Comparison of ENCODE assay signal across 8 mouse cellular contexts in the genomic region with DNA sequence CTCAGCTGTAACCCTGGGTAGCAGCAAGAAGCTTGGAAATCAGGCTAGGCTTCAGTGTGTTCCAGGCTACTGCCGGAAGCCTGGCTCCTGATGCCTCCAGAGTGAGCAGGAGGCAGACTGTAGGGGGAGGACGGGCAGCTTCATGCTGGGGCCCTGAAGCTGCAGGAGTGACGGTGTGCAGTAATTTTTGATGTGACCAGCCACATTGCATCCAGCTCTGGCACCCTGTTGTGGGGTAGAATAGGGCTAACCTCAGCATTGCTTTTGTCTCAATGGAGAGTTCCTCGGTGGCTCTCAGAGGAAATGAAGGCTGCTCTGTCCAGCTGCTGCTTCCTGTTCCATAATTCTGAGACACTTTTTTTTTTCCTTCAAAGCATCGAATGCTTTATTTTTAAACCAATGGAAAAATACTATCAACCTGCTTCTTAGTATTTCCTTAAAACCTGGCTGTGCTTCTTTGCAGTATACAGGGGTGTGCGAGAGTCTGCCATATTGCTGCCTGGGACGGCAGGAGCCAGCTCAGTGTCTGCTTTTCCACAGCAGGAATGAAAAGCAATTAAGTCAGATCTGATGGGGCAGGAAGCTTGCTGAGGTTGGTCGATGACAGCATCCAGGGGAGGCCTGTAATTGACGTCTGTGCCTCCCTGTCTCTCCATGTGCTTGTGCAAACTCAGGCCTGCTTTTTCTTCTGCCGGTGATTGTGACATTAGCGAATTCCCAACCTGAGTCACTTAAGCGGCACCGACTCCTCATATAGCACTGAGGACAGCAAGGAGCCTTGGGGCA.
DNase-seq lines count a peak whose midpoint lies in the region; ATAC-seq and TF ChIP-seq lines count a peak whose summit lies in the region.

No protein-coding gene starts in this region.

- no peaks in the 10 kb centered on the region for H3K27me3 ChIP-seq in forebrain, postnatal 0 days (ENCODE audit: insufficient read depth, low read length)
- H3K27me3 ChIP-seq in limb, embryonic 15.5 days, result no peaks in the 10 kb centered on the region

- ATAC-seq in forebrain, postnatal 0 days, result peak; percentile 49
- ATAC-seq in limb, embryonic 15.5 days (ENCODE audit: insufficient number of reproducible peaks, low FRiP score, low TSS enrichment, low read depth), result no peak

- no peaks in the 10 kb centered on the region for H3K36me3 ChIP-seq in forebrain, postnatal 0 days (ENCODE audit: insufficient read depth)
- H3K36me3 ChIP-seq in limb, embryonic 15.5 days, result no peaks in the 10 kb centered on the region

- H3K4me1 ChIP-seq in forebrain, postnatal 0 days (ENCODE audit: insufficient read depth), result peaks cover 5% of the 10 kb centered on the region
- peaks cover 16% of the 10 kb centered on the region for H3K4me1 ChIP-seq in limb, embryonic 15.5 days

- 24% methylated on average over 13 of the region's 13 CpGs for WGBS in forebrain, postnatal 0 days
- WGBS in limb, embryonic 15.5 days, result 18% methylated on average over 13 of the region's 13 CpGs

- peak; percentile 45 for DNase-seq in adrenal gland, postnatal 14 days
- no peak for DNase-seq in adrenal gland, adult 8-10 months
- DNase-seq in 3T3-L1 (ENCODE audit: low read depth, low spot score), result peak; percentile 42
- no peak for DNase-seq in forebrain, postnatal 0 days
- no peak for DNase-seq in thymus, adult 18-20 months
- DNase-seq in layer of hippocampus, postnatal 36 days, result no peak
- no peak for DNase-seq in urinary bladder, postnatal 4 days (ENCODE audit: low spot score in 2 of 2)

- H3K27ac ChIP-seq in forebrain, postnatal 0 days (ENCODE audit: low read depth, low read length), result peak overlapping the region; percentile 35; the same call in 1 of the 2 replicates
- peak overlapping the region; percentile 55; the same call in 1 of the 2 replicates for H3K27ac ChIP-seq in limb, embryonic 15.5 days

- 0 out of 2 replicates have a peak, but pooled peaks have one; percentile 4 for TF ChIP-seq CTCF in forebrain, postnatal 0 days (IDR thresholded peaks at IDR 0.05; ENCODE audit: low read depth)

- no peak overlapping the region for H3K4me2 ChIP-seq in forebrain, postnatal 0 days (ENCODE audit: low read depth)
- no peak overlapping the region for H3K4me2 ChIP-seq in limb, embryonic 15.5 days

- H3K4me3 ChIP-seq in forebrain, postnatal 0 days (ENCODE audit: low read depth, low read length), result no peak overlapping the region
- no peak overlapping the region for H3K4me3 ChIP-seq in limb, embryonic 15.5 days

- no peaks in the 10 kb centered on the region for H3K9me3 ChIP-seq in forebrain, postnatal 0 days (ENCODE audit: low read length)
- H3K9me3 ChIP-seq in limb, embryonic 15.5 days, result no peaks in the 10 kb centered on the region

- H3K9ac ChIP-seq in forebrain, postnatal 0 days, result no peak overlapping the region
- no peak overlapping the region for H3K9ac ChIP-seq in limb, embryonic 15.5 days

Comparison
In these comparisons a context has a peak if more than half of its experiments do, and no peak if none do; other contexts are left out.
1. DNase-seq: peak in adrenal gland, postnatal 14 days (single experiment) and 3T3-L1 (single experiment); none in adrenal gland, adult 8-10 months (single experiment), forebrain, postnatal 0 days (single experiment), thymus, adult 18-20 months (0 of 2), layer of hippocampus, postnatal 36 days (0 of 2) and urinary bladder, postnatal 4 days (0 of 2).